13 mouse cellular contexts compared by ENCODE assay signal in the genomic region with DNA sequence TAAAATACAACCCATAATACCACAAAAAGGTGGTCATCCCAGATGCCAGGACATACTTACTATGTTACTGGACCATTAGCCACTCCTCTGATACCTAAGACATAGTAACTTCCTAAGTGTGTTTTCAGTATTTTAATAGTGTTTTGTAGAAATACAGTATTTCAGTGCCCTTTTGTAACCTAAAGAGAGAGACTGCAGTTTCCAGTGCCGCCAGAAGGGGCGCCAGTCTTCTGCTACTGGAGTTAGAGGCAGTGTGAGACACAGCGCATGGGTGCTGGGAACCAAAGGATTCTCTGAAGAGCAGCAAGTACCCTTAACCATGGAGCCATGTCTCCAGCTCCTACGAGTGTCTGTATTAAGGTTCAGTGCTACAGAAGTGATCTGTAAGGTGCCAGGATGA. TPM values are rescaled to one million over a fixed set of nuclear protein-coding genes. Genes with fewer than 3 reads are reported as not detected.
DNase-seq lines count a peak whose midpoint lies in the region; ATAC-seq and TF ChIP-seq lines count a peak whose summit lies in the region.
"Had no signal": no experiment of that assay in that cellular context is flagged by ENCODE, and none has a peak within 500 bp of the region (broad histone marks: within the 10 kb centered on the region; RNA-seq: fewer than 3 reads in every experiment).

No protein-coding gene starts in this region.

- TF ChIP-seq EP300 in liver, postnatal 0 days (IDR thresholded peaks at IDR 0.05; ENCODE audit: low read depth): no peak

- no peaks in the 10 kb centered on the region for H3K9me3 ChIP-seq in liver, postnatal 0 days (ENCODE audit: low read length)
- H3K9me3 ChIP-seq: liver, embryonic 15.5 days had no signal

- no peak for ATAC-seq in liver, postnatal 0 days

- no peak overlapping the region for H3K9ac ChIP-seq in liver, postnatal 0 days (replicated peaks)
- H3K9ac ChIP-seq: liver, embryonic 15.5 days had no signal

- no peaks in the 10 kb centered on the region for H3K27me3 ChIP-seq in liver, postnatal 0 days (ENCODE audit: insufficient read depth, low read length)
- H3K27me3 ChIP-seq: liver, embryonic 15.5 days had no signal

- 69% methylated on average over 4 of the region's 4 CpGs for WGBS in lung, adult 2 months
- 68% methylated on average over 4 of the region's 4 CpGs for WGBS in liver, postnatal 0 days (ENCODE audit: insufficient replicate concordance)

- no peak overlapping the region for H3K4me2 ChIP-seq in liver, postnatal 0 days (ENCODE audit: low read depth, low read length)
- H3K4me2 ChIP-seq: liver, embryonic 15.5 days had no signal

- H3K36me3 ChIP-seq in liver, postnatal 0 days (replicated peaks; ENCODE audit: insufficient read depth, low read length): no peaks in the 10 kb centered on the region
- H3K36me3 ChIP-seq: liver, embryonic 15.5 days had no signal

- peak; percentile 42 for DNase-seq in embryo, embryonic 10.5 days (ENCODE audit: low spot score)
- DNase-seq in embryo, embryonic 11 days: no peak
- DNase-seq in lung, adult 2 months: no peak
- DNase-seq in lung, postnatal 36 days: no peak
- DNase-seq in NIH3T3 (ENCODE audit: low read depth): peak; percentile 47
- no peak for DNase-seq in liver, postnatal 0 days
- DNase-seq in adrenal gland, adult 2 months: no peak
- DNase-seq in urinary bladder, postnatal 36 days (ENCODE audit: low spot score in 2 of 2): no peak
- DNase-seq: heart, postnatal 10 days; kidney, postnatal 36 days; right cerebral cortex, postnatal 4 days had no signal

- TF ChIP-seq CTCF in lung, adult 2 months (IDR thresholded peaks at IDR 0.05; ENCODE audit: insufficient read depth, low read length): peak; percentile 23; the same call in 1 of the 2 replicates
- TF ChIP-seq CTCF in liver, postnatal 0 days (IDR thresholded peaks at IDR 0.05; ENCODE audit: low read depth): peak; percentile 59

- no peak overlapping the region for H3K27ac ChIP-seq in liver, postnatal 0 days (ENCODE audit: low read depth)
- H3K27ac ChIP-seq: liver, embryonic 15.5 days had no signal

- no peak for TF ChIP-seq POLR2A in lung, adult 2 months (IDR thresholded peaks at IDR 0.05; ENCODE audit: borderline replicate concordance, extremely low read depth, low read depth, low read length)

- no peak overlapping the region for H3K4me3 ChIP-seq in lung, adult 2 months (replicated peaks; ENCODE audit: extremely low read depth, low read depth, low read length)
- no peak overlapping the region for H3K4me3 ChIP-seq in liver, postnatal 0 days (ENCODE audit: low read depth, low read length)
- H3K4me3 ChIP-seq: liver, embryonic 15.5 days; myocyte had no signal

- H3K4me1 ChIP-seq in lung, adult 2 months (ENCODE audit: control insufficient read depth, insufficient read depth, low read length): peaks cover 23% of the 10 kb centered on the region
- peaks cover 7% of the 10 kb centered on the region; the same call in 1 of the 2 replicates for H3K4me1 ChIP-seq in liver, postnatal 0 days (ENCODE audit: insufficient read depth)
- H3K4me1 ChIP-seq: liver, embryonic 15.5 days had no signal

RNA-seq across cellular contexts. Expression of a gene that starts 48.1 kb away (rescaled TPM):
- polyA plus RNA-seq in lung, adult 2 months (2012; rRNA removed): 23.0 and 34.2 TPM in 2 replicates
- polyA plus RNA-seq in liver, postnatal 0 days (2015; fragmentation: Nextera tagmentation; extraction: Ambion mirVana): 4.6 and 4.9 TPM in 2 replicates
- 10 to 100 TPM; 77.5 to 85.2 TPM for total RNA-seq in adrenal gland, adult 2 months (2021)
- 13.6 and 18.6 TPM in 2 replicates for polyA plus RNA-seq in adrenal gland, adult 2 months (2012; rRNA removed)

Comparison
In these comparisons a context has a peak if more than half of its experiments do, and no peak if none do; other contexts are left out.
1. DNase-seq: peak in embryo, embryonic 10.5 days (single experiment) and NIH3T3 (single experiment); none in embryo, embryonic 11 days (single experiment), lung, adult 2 months (single experiment), lung, postnatal 36 days (single experiment), liver, postnatal 0 days (single experiment), adrenal gland, adult 2 months (single experiment) and urinary bladder, postnatal 36 days (0 of 2).